Mouse (Mus musculus): ENCODE results near the gene Rnf180. TPM values are rescaled to one million over a fixed set of nuclear protein-coding genes. Genes with fewer than 3 reads are reported as not detected.

Gene Rnf180
- polyA plus RNA-seq, 1 experiment from 2014 or later, result 1.8 TPM

GRCm38 (mm10) chr13:105293781-105294667 is 591 bp downstream of the Rnf180 start:
- H3K4me1 ChIP-seq, result peaks cover 13% of the 10 kb centered on the region
- WGBS, result 2% methylated on average over 89 of the region's 91 CpGs

GRCm38 (mm10) chr13:105291816-105292215 is 2.8 kb downstream of the Rnf180 start:
- WGBS, result 10% methylated on average over 4 of the region's 4 CpGs
- Histone ChIP-seq H3K4me1 (peaks cover 13% of the 10 kb centered on the region), H3K4me3 (peak overlapping the region; percentile 30)

More at GRCm38 (mm10) chr13:105293781-105294667, 591 bp downstream of the Rnf180 start:
- Histone ChIP-seq H3K9me3 (no peaks in the 10 kb centered on the region), H3K4me2 (peak overlapping the region; percentile 94), H3K9ac (peak overlapping the region; percentile 88), H3K27ac (replicated peaks) (no peak overlapping the region), H3K27me3 (replicated peaks) (peaks cover 15% of the 10 kb centered on the region), H3K36me3 (no peaks in the 10 kb centered on the region), H3K4me3 (peak overlapping the region; percentile 70)
- peak; percentile 61; the same call in 1 of the 2 replicates for ATAC-seq (ENCODE audit: extremely low read depth, insufficient number of reproducible peaks, low FRiP score, low TSS enrichment)

GRCm38 (mm10) chr13:105290594-105290993 is 4.0 kb downstream of the Rnf180 start:
- 84% methylated on average over 2 of the region's 2 CpGs for WGBS
- H3K36me3 ChIP-seq, result no peaks in the 10 kb centered on the region
- H3K27ac ChIP-seq (replicated peaks), result no peak overlapping the region
- peaks cover 13% of the 10 kb centered on the region for H3K4me1 ChIP-seq
- H3K9ac ChIP-seq, result no peak overlapping the region
- no peak overlapping the region for H3K4me2 ChIP-seq
- no peak overlapping the region for H3K4me3 ChIP-seq
- ATAC-seq (ENCODE audit: extremely low read depth, insufficient number of reproducible peaks, low FRiP score, low TSS enrichment), result no peak
- no peaks in the 10 kb centered on the region for H3K9me3 ChIP-seq
- peaks cover 15% of the 10 kb centered on the region for H3K27me3 ChIP-seq (replicated peaks)

More at GRCm38 (mm10) chr13:105291816-105292215, 2.8 kb downstream of the Rnf180 start:
- Histone ChIP-seq H3K27ac (replicated peaks) (no peak overlapping the region), H3K9ac (no peak overlapping the region; the same call in 1 of the 2 replicates), H3K9me3 (no peaks in the 10 kb centered on the region), H3K4me2 (peak overlapping the region; percentile 60), H3K27me3 (replicated peaks) (peaks cover 15% of the 10 kb centered on the region), H3K36me3 (no peaks in the 10 kb centered on the region)
- ATAC-seq (ENCODE audit: extremely low read depth, insufficient number of reproducible peaks, low FRiP score, low TSS enrichment), result no peak

GRCm38 (mm10) chr13:105290021-105290420 is 4.6 kb downstream of the Rnf180 start:
- Histone ChIP-seq H3K36me3 (no peaks in the 10 kb centered on the region), H3K9ac (no peak overlapping the region), H3K4me1 (peaks cover 13% of the 10 kb centered on the region), H3K27ac (replicated peaks) (no peak overlapping the region), H3K9me3 (no peaks in the 10 kb centered on the region), H3K4me3 (no peak overlapping the region), H3K27me3 (replicated peaks) (peaks cover 14% of the 10 kb centered on the region), H3K4me2 (no peak overlapping the region)
- ATAC-seq (ENCODE audit: extremely low read depth, insufficient number of reproducible peaks, low FRiP score, low TSS enrichment), result no peak
- 50% methylated on average over 5 of the region's 5 CpGs for WGBS

GRCm38 (mm10) chr13:105279397-105280018 is 15.1 kb downstream of the Rnf180 start:
- no peaks in the 10 kb centered on the region for H3K4me1 ChIP-seq
- no peak overlapping the region for H3K9ac ChIP-seq
- ATAC-seq (ENCODE audit: extremely low read depth, insufficient number of reproducible peaks, low FRiP score, low TSS enrichment), result no peak
- H3K4me2 ChIP-seq, result no peak overlapping the region
- no peaks in the 10 kb centered on the region for H3K36me3 ChIP-seq
- H3K27ac ChIP-seq (replicated peaks), result no peak overlapping the region
- H3K27me3 ChIP-seq (replicated peaks), result no peaks in the 10 kb centered on the region
- H3K9me3 ChIP-seq, result no peaks in the 10 kb centered on the region
- WGBS, result 76% methylated on average over 8 of the region's 8 CpGs
- H3K4me3 ChIP-seq, result no peak overlapping the region

GRCm38 (mm10) chr13:105270394-105271094 is 24.1 kb downstream of the Rnf180 start:
- Histone ChIP-seq H3K36me3 (no peaks in the 10 kb centered on the region), H3K27me3 (replicated peaks) (no peaks in the 10 kb centered on the region), H3K9me3 (peaks cover 12% of the 10 kb centered on the region), H3K4me2 (no peak overlapping the region), H3K4me3 (no peak overlapping the region), H3K9ac (no peak overlapping the region), H3K27ac (replicated peaks) (no peak overlapping the region), H3K4me1 (0 out of 2 replicates have a peak, but pooled peaks cover 2% of the 10 kb centered on the region)
- no peak for ATAC-seq (ENCODE audit: extremely low read depth, insufficient number of reproducible peaks, low FRiP score, low TSS enrichment)
- WGBS, result 75% methylated on average over 8 of the region's 8 CpGs

- Histone ChIP-seq H3K27me3 (replicated peaks) (no peaks in the 10 kb centered on the region), H3K9ac (no peak overlapping the region), H3K27ac (replicated peaks) (no peak overlapping the region), H3K36me3 (no peaks in the 10 kb centered on the region), H3K4me3 (no peak overlapping the region), H3K4me1 (0 out of 2 replicates have a peak, but pooled peaks cover 2% of the 10 kb centered on the region), H3K4me2 (no peak overlapping the region), H3K9me3 (peaks cover 3% of the 10 kb centered on the region)
- 64% methylated on average over 6 of the region's 6 CpGs for WGBS
- no peak for ATAC-seq (ENCODE audit: extremely low read depth, insufficient number of reproducible peaks, low FRiP score, low TSS enrichment)
Observed at GRCm38 (mm10) chr13:105267464-105267863, 27.2 kb downstream of the Rnf180 start.

GRCm38 (mm10) chr13:105266746-105267145 is 27.9 kb downstream of the Rnf180 start:
- Histone ChIP-seq H3K36me3 (no peaks in the 10 kb centered on the region), H3K4me3 (no peak overlapping the region), H3K9ac (no peak overlapping the region), H3K27me3 (replicated peaks) (no peaks in the 10 kb centered on the region), H3K9me3 (0 out of 2 replicates have a peak, but pooled peaks cover 2% of the 10 kb centered on the region), H3K4me2 (no peak overlapping the region), H3K4me1 (0 out of 2 replicates have a peak, but pooled peaks cover 2% of the 10 kb centered on the region), H3K27ac (replicated peaks) (no peak overlapping the region)
- ATAC-seq (ENCODE audit: extremely low read depth, insufficient number of reproducible peaks, low FRiP score, low TSS enrichment), result no peak
- WGBS, result 52% methylated on average over 3 of the region's 3 CpGs

- no peaks in the 10 kb centered on the region for H3K4me1 ChIP-seq
- H3K9me3 ChIP-seq, result peaks cover 8% of the 10 kb centered on the region; the same call in 1 of the 2 replicates
- no peaks in the 10 kb centered on the region for H3K27me3 ChIP-seq (replicated peaks)
- no peaks in the 10 kb centered on the region for H3K36me3 ChIP-seq
- no peak overlapping the region for H3K27ac ChIP-seq (replicated peaks)
- H3K4me2 ChIP-seq, result no peak overlapping the region
- H3K4me3 ChIP-seq, result no peak overlapping the region
- ATAC-seq (ENCODE audit: extremely low read depth, insufficient number of reproducible peaks, low FRiP score, low TSS enrichment), result no peak
- no peak overlapping the region for H3K9ac ChIP-seq
- WGBS, result 74% methylated on average over 4 of the region's 4 CpGs
Observed at GRCm38 (mm10) chr13:105256757-105257433, 37.7 kb downstream of the Rnf180 start.

- H3K36me3 ChIP-seq, result no peaks in the 10 kb centered on the region
- H3K9ac ChIP-seq, result no peak overlapping the region
- no peaks in the 10 kb centered on the region for H3K27me3 ChIP-seq (replicated peaks)
- WGBS, result 38% methylated on average over 4 of the region's 4 CpGs
- no peak overlapping the region for H3K4me3 ChIP-seq
- H3K4me1 ChIP-seq, result peaks cover 17% of the 10 kb centered on the region
- no peak for ATAC-seq (ENCODE audit: extremely low read depth, insufficient number of reproducible peaks, low FRiP score, low TSS enrichment)
- peak overlapping the region; percentile 58 for H3K4me2 ChIP-seq
- H3K9me3 ChIP-seq, result no peaks in the 10 kb centered on the region
- H3K27ac ChIP-seq (replicated peaks), result no peak overlapping the region
Observed at GRCm38 (mm10) chr13:105250767-105251166, 43.8 kb downstream of the Rnf180 start.

All from heart, embryonic 13.5 days (tissue).